Mouse (Mus musculus): ENCODE measurements around the gene Ccdc146.

GRCm38 (mm10) chr5:21263202-21264055, 161.0 kb downstream of the Ccdc146 start:
- TF ChIP-seq CTCF (conservative IDR thresholded peaks at IDR 0.05; ENCODE audit: low read length) (no peak), POU5F1 (IDR thresholded peaks at IDR 0.05; ENCODE audit: borderline replicate concordance, low read length) (no peak), NANOG (IDR thresholded peaks at IDR 0.05; ENCODE audit: borderline replicate concordance, low read length) (no peak)
